In genomic region chr5:107166659-107167370, GRCm38 (mm10) we compare ENCODE assay signal across 7 mouse cellular contexts.
DNase-seq lines count a peak whose midpoint lies in the region; ATAC-seq and TF ChIP-seq lines count a peak whose summit lies in the region.

No protein-coding gene starts in this region.

- H3K4me3 ChIP-seq in midbrain, embryonic 10.5 days: no peak overlapping the region
- H3K4me3 ChIP-seq in midbrain, embryonic 11.5 days (ENCODE audit: low read depth, low read length): no peak overlapping the region
- H3K4me3 ChIP-seq in intestine, embryonic 16.5 days (ENCODE audit: low read length): no peak overlapping the region
- peak overlapping the region; percentile 10 for H3K4me3 ChIP-seq in myocyte

- H3K27ac ChIP-seq in midbrain, embryonic 10.5 days (replicated peaks): 0 out of 2 replicates have a peak overlapping the region, but pooled peaks have one; percentile 9
- H3K27ac ChIP-seq in midbrain, embryonic 11.5 days (ENCODE audit: low read depth, low read length): no peak overlapping the region
- H3K27ac ChIP-seq in intestine, embryonic 16.5 days (ENCODE audit: low read length): peak overlapping the region; percentile 81; the same call in 1 of the 2 replicates

- no peaks in the 10 kb centered on the region for H3K79me2 ChIP-seq in myocyte (ENCODE audit: control insufficient read depth, insufficient read depth)

- H3K9me3 ChIP-seq in midbrain, embryonic 10.5 days (replicated peaks): no peaks in the 10 kb centered on the region
- no peaks in the 10 kb centered on the region for H3K9me3 ChIP-seq in midbrain, embryonic 11.5 days (ENCODE audit: control insufficient read depth, low read length)
- H3K9me3 ChIP-seq in intestine, embryonic 16.5 days (ENCODE audit: control insufficient read depth, low read length): no peaks in the 10 kb centered on the region

- no peak for TF ChIP-seq POLR2A in myocyte (IDR thresholded peaks at IDR 0.05; ENCODE audit: insufficient read length, low read depth)

- peaks cover 34% of the 10 kb centered on the region for H3K4me1 ChIP-seq in midbrain, embryonic 10.5 days
- H3K4me1 ChIP-seq in midbrain, embryonic 11.5 days (ENCODE audit: control insufficient read depth, insufficient read depth, low read length): peaks cover 3% of the 10 kb centered on the region; the same call in 1 of the 2 replicates
- H3K4me1 ChIP-seq in intestine, embryonic 16.5 days (ENCODE audit: control insufficient read depth, insufficient read depth, low read length): peaks cover 23% of the 10 kb centered on the region

- H3ac ChIP-seq in myocyte (ENCODE audit: control insufficient read depth, insufficient read length): no peak overlapping the region

- no peaks in the 10 kb centered on the region for H3K36me3 ChIP-seq in midbrain, embryonic 10.5 days
- H3K36me3 ChIP-seq in midbrain, embryonic 11.5 days (ENCODE audit: control insufficient read depth, insufficient read depth, low read length): no peaks in the 10 kb centered on the region
- no peaks in the 10 kb centered on the region for H3K36me3 ChIP-seq in intestine, embryonic 16.5 days (ENCODE audit: control insufficient read depth, insufficient read depth, low read length)
- no peaks in the 10 kb centered on the region for H3K36me3 ChIP-seq in myocyte (ENCODE audit: control insufficient read depth, insufficient read depth)

- no peak overlapping the region for H3K9ac ChIP-seq in midbrain, embryonic 11.5 days (ENCODE audit: low read length)
- H3K9ac ChIP-seq in intestine, embryonic 16.5 days (ENCODE audit: low read depth, low read length): peak overlapping the region; percentile 31; the same call in 1 of the 2 replicates

- 59% methylated on average over 11 of the region's 11 CpGs for WGBS in midbrain, embryonic 10.5 days
- 59% methylated on average over 11 of the region's 11 CpGs for WGBS in midbrain, embryonic 11.5 days
- WGBS in intestine, embryonic 16.5 days: 41% methylated on average over 11 of the region's 11 CpGs

- H3K4me2 ChIP-seq in midbrain, embryonic 11.5 days: no peak overlapping the region
- H3K4me2 ChIP-seq in intestine, embryonic 16.5 days (ENCODE audit: low read depth, low read length): peak overlapping the region; percentile 46
- H3K4me2 ChIP-seq in myocyte (ENCODE audit: low read depth): peak overlapping the region; percentile 91

- H3K27me3 ChIP-seq in midbrain, embryonic 10.5 days (ENCODE audit: low read depth, poor library complexity, severe bottlenecking): no peaks in the 10 kb centered on the region
- H3K27me3 ChIP-seq in midbrain, embryonic 11.5 days (ENCODE audit: control insufficient read depth, insufficient read depth, low read length): no peaks in the 10 kb centered on the region
- H3K27me3 ChIP-seq in intestine, embryonic 16.5 days (replicated peaks; ENCODE audit: control insufficient read depth, insufficient read depth, low read length): no peaks in the 10 kb centered on the region
- peaks cover 5% of the 10 kb centered on the region for H3K27me3 ChIP-seq in myocyte (ENCODE audit: control insufficient read depth, insufficient read depth, insufficient read length)

- DNase-seq in midbrain, embryonic 10.5 days (ENCODE audit: low spot score): no peak
- DNase-seq in midbrain, embryonic 11.5 days (ENCODE audit: low spot score, missing footprints): no peak
- peak; percentile 98 for DNase-seq in heart, adult 11 months
- DNase-seq in layer of hippocampus, adult 11-12 months (ENCODE audit: low spot score): no peak
- DNase-seq in natural killer cell, adult 2 months (ENCODE audit: low spot score in 2 of 2): no peak

- no peak for ATAC-seq in midbrain, embryonic 11.5 days (ENCODE audit: low FRiP score)
- peak; percentile 49 for ATAC-seq in intestine, embryonic 16.5 days

TF ChIP-seq in myocyte, 11 proteins besides CTCF, POLR2A, EP300 and RAD21:
- TF ChIP-seq E2F4 (IDR thresholded peaks at IDR 0.05; ENCODE audit: insufficient read depth): no peak
- TF ChIP-seq SRF (IDR thresholded peaks at IDR 0.05; ENCODE audit: control insufficient read depth, insufficient read length, low read depth): no peak
- no peak for TF ChIP-seq TCF12 (IDR thresholded peaks at IDR 0.05; ENCODE audit: insufficient read depth, poor library complexity, severe bottlenecking)
- TF ChIP-seq TCF3 (IDR thresholded peaks at IDR 0.05; ENCODE audit: insufficient read length, low read depth): no peak
- TF ChIP-seq MYOD1 (IDR thresholded peaks at IDR 0.05; ENCODE audit: control insufficient read depth in 1 of 3, insufficient read length in 2 of 3, low read depth in 2 of 3): no peak
- no peak for TF ChIP-seq REST (IDR thresholded peaks at IDR 0.05; ENCODE audit: insufficient read depth, insufficient read length)
- TF ChIP-seq CEBPB (IDR thresholded peaks at IDR 0.05; ENCODE audit: insufficient read depth, poor library complexity, severe bottlenecking): no peak
- TF ChIP-seq USF1 (IDR thresholded peaks at IDR 0.05; ENCODE audit: low read depth): no peak
- TF ChIP-seq MAX (IDR thresholded peaks at IDR 0.05; ENCODE audit: low read depth): no peak
- no peak for TF ChIP-seq MYOG (IDR thresholded peaks at IDR 0.05; ENCODE audit: control insufficient read depth in 1 of 3, insufficient read depth in 1 of 3, insufficient read length in 2 of 3, low read depth in 2 of 3)
- TF ChIP-seq POLR2AphosphoS2 (IDR thresholded peaks at IDR 0.05; ENCODE audit: insufficient read length, low read depth): no peak
